Mouse (Mus musculus): Measurements from ENCODE around the gene Csnk1g1.

The Csnk1g1 gene

GRCm38 (mm10) chr9:65908394-65909300, at the start of gene Csnk1g1, which contains the start of gene Trip4:
Gene Csnk1g1 (plus strand): TSS chr9:65908924.
Gene Trip4 (minus strand): TSS chr9:65908794.
- DNase-seq, result peak; percentile 96 to 98

- DNase-seq, result no peak
Observed at GRCm38 (mm10) chr9:65859656-65860055, 49.1 kb upstream of the Csnk1g1 start.

GRCm38 (mm10) chr9:65884564-65885315, 24.0 kb upstream of the Csnk1g1 start:
- DNase-seq, result peak; percentile 84 to 89

GRCm38 (mm10) chr9:65890143-65890628, 18.5 kb upstream of the Csnk1g1 start, which contains the start of gene Pclaf:
Gene Pclaf (plus strand): TSS chr9:65890237.
- DNase-seq, result peak; percentile 71 to 74

- no peak for DNase-seq
Observed at GRCm38 (mm10) chr9:65891126-65891525, 17.6 kb upstream of the Csnk1g1 start.

- DNase-seq, result no peak
Observed at GRCm38 (mm10) chr9:65896977-65897376, 11.7 kb upstream of the Csnk1g1 start.

- DNase-seq, result no peak
Observed at GRCm38 (mm10) chr9:65902879-65903278, 5.8 kb upstream of the Csnk1g1 start.

GRCm38 (mm10) chr9:65903419-65903818, 5.3 kb upstream of the Csnk1g1 start:
- no peak for DNase-seq

- peak; percentile 34 to 50 for DNase-seq
Observed at GRCm38 (mm10) chr9:65909301-65909801, 627 bp downstream of the Csnk1g1 start.

- no peak for DNase-seq
Observed at GRCm38 (mm10) chr9:65909837-65910236, 1.1 kb downstream of the Csnk1g1 start.

- no peak for DNase-seq
Observed at GRCm38 (mm10) chr9:65913976-65914375, 5.3 kb downstream of the Csnk1g1 start.

- DNase-seq, result no peak
Observed at GRCm38 (mm10) chr9:65917015-65917414, 8.3 kb downstream of the Csnk1g1 start.

GRCm38 (mm10) chr9:65928456-65928855, 19.7 kb downstream of the Csnk1g1 start:
- DNase-seq, result no peak

GRCm38 (mm10) chr9:65929826-65930225, 21.1 kb downstream of the Csnk1g1 start:
- DNase-seq, result no peak

- DNase-seq, result no peak
Observed at GRCm38 (mm10) chr9:65937566-65937965, 28.8 kb downstream of the Csnk1g1 start.

- DNase-seq, result peak; percentile 38 to 52
Observed at GRCm38 (mm10) chr9:65951082-65951587, 42.4 kb downstream of the Csnk1g1 start.

GRCm38 (mm10) chr9:65970009-65970408, 61.3 kb downstream of the Csnk1g1 start:
- DNase-seq, result no peak

- no peak for DNase-seq
Observed at GRCm38 (mm10) chr9:65973206-65973605, 64.5 kb downstream of the Csnk1g1 start.

GRCm38 (mm10) chr9:65975886-65976285, 67.2 kb downstream of the Csnk1g1 start:
- no peak for DNase-seq

GRCm38 (mm10) chr9:65982841-65983240, 74.1 kb downstream of the Csnk1g1 start:
- no peak for DNase-seq

GRCm38 (mm10) chr9:65987021-65987420, 78.3 kb downstream of the Csnk1g1 start:
- DNase-seq, result peak; percentile 16 to 22

GRCm38 (mm10) chr9:65995603-65996376, 87.1 kb downstream of the Csnk1g1 start:
- no peak for DNase-seq
